Mouse (Mus musculus) liver, embryonic 14.5 days (tissue): ENCODE measurements around the gene Tspan2.

Experiments
- CTCF ChIP-seq: IDR thresholded peaks from 2 replicates; pipeline ENCODE4 v1.5.1; 2016; ENCODE audit warnings: antibody characterized with exemption, low read depth, control low read depth
- EP300 ChIP-seq: IDR thresholded peaks from 2 replicates; pipeline ENCODE4 v1.6.1; 2016; ENCODE audit warnings: antibody characterized with exemption, low read depth

DNA sequence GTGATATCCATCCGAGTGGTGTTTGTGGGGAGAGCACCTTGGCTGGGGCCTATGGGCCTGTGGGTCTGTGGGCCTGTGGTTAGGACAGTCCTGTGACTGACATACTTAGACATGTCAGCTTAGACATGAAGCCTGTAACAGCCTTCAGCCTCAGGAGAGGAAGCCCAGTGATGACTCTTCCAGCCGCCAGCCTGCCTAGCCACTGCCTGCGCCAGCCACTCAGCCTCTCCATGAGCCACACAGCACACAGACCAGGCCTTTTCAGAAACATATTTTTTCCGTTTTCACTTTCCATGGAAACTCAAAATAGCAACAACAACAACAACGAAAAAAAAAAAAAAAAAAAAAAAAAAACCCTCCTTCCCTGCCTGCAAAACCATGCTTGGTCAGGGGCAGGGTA, 14.4 kb downstream of the Tspan2 start:
- no peak for TF ChIP-seq CTCF
- TF ChIP-seq EP300 = no peak
